Mouse (Mus musculus) lung, postnatal 0 days (tissue): ENCODE measurements at regions not wholly inside any gene's neighbourhood (a gene's known extent, or its start where the extent isn't known, plus 50 kb on each side); places are given as distances from the start of the nearest gene placed in this dataset.

Experiments used
- CTCF ChIP-seq: IDR thresholded peaks from 2 replicates; pipeline ENCODE4 v1.5.1; 2016; ENCODE audit warnings: antibody characterized with exemption, mild to moderate bottlenecking
- EP300 ChIP-seq: IDR thresholded peaks from 2 replicates; pipeline ENCODE4 v1.6.1; 2016; ENCODE audit warnings: antibody characterized with exemption, mild to moderate bottlenecking, control low read depth

- TF ChIP-seq CTCF (no peak), EP300 (no peak)
These were observed 98.5 kb upstream of the Pou3f3 start for GRCm38 (mm10) chr1:42597065-42597464.
